Mouse (Mus musculus): ENCODE measurements around the gene Dgkg.

Dgkg gene

DNA sequence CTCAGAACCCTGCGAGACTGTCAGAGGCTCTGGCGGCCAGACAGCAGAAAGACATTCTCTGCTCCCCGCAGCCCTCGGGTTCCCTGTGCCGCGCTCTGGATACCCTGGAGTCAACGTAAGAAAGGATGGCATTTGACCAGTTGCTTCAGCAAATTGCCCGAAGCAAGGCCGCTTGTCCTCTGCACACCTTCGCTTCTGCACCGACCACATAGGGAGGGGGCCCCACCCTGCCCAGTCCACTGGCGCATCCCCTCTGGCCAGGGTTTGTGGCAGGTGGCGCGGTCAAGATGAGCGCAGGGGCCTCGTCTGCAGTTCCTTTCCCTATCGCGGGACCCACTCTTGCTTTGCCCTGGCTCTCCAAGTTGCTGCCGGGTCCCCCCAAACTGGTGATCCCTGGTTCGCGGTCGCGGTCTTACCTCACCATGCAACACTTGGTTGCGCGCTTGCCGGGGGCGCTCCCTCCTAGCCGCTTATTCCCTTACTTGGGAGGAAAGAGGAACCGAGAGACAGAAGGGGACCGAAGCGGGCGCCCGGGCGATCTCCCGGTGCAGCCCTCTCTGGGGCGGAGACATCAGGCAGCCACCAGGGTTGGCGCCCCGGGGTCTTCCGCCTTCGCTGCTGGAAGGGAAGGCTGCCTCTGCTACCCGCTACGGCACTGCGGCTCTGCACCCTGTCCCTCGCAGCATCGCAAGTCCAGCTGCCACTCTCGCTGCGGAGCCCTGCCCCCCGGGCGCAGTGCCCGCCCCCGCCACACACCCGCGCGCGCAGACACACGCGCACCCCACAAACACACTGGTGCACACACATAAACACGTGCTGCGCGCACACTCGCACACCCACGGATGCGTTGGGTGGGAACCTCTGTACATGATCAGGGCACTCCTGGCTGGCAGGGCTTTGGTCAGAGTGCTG lies at the start of gene Dgkg:
Gene Dgkg, minus strand, starts transcription at position 689 of the 912 bp plus-strand sequence.
- peak; percentile 81 for DNase-seq (ENCODE audit: low read depth)

DNA sequence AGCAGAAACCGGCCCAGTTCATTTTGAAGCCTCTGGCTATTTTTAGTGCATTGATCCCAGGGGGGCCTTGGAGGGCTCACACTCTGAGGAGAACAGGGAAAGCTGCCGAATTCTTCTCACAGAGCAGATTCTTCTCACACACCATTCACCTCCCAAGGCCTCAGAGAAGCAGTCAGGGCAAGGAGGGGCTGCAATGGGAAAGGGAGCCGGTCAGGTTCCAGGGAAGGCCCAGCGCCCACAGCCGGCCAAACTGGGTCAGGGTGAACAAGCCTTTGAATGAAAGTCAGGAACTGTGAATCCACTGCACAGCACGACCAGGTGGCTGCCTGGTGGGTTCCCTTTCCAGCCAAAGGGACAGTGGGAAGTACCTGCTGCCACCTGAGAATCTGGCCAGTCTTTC lies 47.9 kb upstream of the Dgkg start:
- no peak for DNase-seq (ENCODE audit: low read depth)

DNA sequence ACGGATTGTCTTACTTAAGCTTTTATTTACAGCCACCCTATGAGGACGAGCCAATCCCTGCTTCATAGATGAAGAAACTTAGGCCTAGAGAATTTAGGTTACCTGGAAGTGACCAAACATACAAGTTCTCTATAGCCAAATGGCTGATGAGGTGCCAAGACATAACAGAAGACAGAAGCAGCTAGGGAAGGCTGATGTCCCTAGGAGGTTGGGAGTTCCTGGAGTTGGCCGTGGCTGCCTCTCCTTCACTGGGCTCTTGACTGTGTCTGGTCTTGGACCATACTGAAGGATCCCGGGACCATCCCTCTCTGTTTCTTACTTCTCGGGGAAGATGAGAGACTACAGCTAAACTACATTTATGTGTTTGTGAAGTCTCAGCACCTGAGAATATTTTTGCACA lies 47.1 kb upstream of the Dgkg start:
- no peak for DNase-seq (ENCODE audit: low read depth)

DNA sequence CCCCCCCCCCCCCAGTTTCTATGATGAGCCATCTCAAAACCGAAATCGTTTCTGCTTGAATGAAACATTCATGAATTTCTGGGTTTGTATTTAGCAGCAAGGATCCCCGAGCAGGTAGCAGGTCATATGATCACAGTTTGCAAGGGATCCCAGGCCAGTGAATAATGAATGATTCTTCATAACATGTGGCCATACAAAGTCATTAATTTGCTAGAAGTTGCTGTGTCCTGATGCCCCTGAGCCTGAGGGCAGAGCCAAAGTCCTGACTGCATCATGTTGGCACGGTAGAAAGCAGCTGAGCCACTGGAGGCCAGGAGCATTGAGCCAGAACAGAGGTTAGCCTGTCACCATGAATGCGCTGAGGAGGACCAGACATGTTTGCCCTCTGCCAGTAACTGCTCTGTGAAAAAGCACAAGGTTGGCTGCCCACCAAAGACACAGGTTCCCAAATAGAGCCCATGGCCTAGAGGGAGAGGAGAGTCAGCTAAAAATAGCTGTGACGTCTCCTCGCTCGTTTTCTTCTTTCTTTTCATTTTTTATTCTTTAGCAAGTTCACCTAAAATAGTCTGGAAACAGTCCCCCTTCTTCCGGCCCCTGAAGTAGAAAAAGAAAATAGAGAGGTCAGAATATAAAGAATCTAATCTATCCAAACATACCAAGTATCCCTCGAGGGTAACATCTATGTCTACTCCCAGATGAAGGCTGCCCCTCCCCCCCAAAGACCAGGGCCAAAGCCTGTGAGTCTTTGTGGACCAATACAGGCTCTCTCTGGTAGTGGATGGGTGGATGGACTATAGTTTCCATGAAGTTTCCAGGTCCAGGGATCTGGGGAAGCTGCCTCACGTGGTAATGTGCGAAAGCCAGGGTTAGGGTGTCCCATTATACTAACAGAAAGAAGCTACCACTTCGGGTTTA lies 42.1 kb upstream of the Dgkg start:
- DNase-seq (ENCODE audit: low read depth): no peak

DNA sequence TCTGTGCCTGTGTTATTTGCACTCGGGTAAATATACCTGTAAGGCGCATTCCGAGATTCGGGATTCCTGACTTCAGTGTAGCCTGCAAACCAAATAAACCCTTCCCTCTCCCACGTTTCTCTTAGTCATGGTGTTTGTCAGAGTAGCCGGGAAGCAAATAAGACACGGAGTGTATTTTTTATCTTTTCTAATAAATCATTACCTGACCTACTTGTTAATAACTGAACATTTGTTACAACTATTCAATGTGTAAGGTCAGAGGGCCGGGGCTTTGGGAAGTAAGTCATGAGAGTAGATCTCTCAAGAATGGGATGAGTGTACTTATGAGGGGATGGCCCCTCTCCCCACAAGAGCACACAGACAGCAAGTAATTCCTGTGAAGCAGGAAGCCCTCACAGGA lies 41.1 kb upstream of the Dgkg start:
- no peak for DNase-seq (ENCODE audit: low read depth)

DNA sequence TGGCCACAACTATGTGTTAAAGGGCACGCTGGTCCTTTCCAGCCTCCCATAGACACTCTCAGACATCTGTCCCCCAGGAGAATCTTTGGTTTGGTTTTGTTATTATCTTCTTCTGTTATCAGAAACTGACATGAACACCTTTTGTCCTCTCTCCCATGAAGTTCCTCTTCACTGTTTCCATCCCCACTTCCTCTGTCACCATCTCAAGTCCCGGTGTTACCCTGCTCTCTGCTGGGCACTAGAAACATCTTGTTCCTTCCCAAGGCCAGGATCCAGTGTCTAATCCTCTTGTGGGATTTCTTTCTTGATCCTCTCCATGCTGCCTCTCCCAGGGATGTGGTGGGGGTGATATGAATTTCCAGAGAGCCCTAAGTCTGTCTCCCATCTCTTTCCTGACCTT lies 32.6 kb upstream of the Dgkg start:
- DNase-seq (ENCODE audit: low read depth): peak; percentile 31

DNA sequence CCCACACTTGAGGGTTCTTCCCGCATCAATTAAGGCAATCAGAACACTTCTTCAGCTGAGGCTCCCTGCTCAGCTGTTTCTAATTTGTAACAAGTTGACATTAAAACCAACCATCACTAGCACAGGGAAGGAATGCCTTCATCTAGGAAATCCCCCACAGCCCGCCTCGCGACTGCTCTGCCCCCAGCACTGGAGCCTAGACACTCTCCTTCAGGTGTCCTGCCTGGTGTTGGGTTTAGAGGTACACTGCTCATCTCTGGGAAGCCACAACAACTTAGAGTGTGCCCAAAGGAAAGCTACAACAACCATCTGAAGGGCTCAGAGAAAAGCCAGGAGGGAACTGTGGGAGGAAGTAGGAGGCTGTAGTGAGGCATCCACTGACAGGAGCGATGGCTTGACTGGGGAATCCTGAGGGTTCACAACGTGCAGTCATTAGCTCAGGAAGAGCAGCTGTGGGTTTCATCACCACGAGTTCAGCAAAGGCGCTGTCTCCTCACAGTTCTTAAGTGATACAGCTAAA lies 30.8 kb upstream of the Dgkg start:
- DNase-seq (ENCODE audit: low read depth): no peak

DNA sequence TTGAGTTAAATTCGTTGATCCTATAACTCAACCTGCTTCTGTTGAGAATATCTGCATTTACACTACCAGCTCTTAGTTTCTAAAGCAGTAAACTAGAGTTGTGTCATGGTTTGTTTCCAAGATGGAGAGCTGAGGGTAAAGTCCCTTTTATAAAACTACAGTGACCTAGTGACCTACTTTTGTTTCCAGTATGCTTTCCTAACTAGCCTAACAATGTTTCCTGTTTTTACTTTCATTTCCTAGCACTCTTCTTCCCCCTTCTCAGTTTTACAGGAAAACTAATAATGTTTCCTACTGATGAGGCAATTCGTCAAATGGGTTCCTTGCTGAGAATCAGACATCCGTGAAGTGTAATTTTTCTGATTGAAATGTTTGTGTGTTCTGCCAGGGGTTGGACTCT lies 26.6 kb upstream of the Dgkg start:
- DNase-seq (ENCODE audit: low read depth): no peak

DNA sequence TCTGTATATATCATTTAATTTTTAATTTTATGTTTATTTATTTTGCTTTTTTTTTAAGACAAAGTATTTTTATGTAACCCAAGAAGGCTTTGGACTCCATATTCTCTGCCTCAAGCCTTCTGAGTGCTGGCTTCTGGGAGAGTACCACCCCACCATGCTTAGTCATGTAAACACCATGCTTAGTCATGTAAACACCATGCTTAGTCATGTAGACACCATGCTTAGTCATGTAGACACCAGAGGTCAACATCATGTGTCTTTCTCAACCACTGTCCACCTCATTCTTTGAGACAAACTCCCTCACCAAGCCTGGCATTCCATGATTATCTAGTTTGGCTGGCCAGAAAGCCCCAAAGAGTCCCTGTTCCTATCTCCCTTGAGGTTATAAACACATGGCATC lies 25.7 kb upstream of the Dgkg start:
- peak; percentile 23 for DNase-seq (ENCODE audit: low read depth)

DNA sequence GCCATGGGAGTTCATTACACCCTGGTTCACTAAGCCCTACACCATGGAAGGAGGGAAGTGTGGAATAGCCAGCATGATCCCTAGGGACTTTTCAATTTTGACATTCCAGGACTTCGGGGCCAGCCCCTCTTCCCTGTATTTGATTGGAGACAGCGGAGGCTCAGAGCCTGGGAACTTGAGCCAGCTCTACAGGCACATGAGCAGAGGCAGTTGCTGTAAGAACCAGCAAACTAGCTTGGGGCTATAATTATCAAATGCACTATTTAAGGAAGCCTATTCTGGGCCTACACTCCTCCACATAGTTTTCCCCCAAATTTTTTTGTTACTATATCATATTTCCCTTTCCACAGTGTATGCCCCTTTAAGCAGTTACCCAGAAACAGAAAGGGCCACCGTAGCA lies 22.6 kb upstream of the Dgkg start:
- DNase-seq (ENCODE audit: low read depth): no peak

DNA sequence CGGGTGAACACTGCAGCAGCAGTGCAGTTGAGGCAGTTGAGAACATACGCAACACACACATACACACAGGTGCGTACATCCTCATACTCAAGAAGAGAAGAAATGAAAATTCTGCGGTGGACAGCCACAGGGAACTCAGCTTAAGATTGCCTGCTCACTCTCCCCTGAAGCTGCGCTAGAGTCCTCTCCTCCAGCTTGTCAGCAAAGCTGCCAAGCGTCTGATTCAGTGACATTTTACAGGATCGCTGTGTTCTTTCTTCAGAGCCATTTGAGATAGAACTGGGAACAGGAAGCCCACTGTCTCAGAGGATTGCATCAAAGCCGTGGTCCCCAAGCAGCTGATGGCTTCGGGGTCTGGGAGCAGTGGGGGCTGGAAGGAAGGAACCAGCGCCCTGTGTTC lies 17.6 kb upstream of the Dgkg start:
- no peak for DNase-seq (ENCODE audit: low read depth)

DNA sequence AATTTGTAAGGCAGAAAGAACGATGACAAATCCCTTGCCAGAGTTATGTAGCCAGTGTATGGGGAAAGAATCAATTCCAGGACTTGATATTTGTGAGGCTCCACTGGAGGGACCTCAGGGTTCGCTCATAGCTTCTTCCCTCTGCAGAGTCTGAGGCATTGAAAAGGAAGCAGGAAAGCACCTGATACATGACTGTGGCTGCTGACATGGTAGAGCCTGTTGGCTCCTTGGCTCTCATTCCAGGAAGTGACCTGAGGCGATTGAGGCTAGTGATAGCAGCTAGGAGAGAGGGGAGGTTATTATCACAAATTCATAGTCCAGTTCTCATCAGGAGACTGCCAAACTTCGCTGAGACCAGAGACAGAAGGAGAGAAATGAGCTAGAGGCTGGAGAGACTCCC lies 17.1 kb upstream of the Dgkg start:
- DNase-seq (ENCODE audit: low read depth): peak; percentile 50

DNA sequence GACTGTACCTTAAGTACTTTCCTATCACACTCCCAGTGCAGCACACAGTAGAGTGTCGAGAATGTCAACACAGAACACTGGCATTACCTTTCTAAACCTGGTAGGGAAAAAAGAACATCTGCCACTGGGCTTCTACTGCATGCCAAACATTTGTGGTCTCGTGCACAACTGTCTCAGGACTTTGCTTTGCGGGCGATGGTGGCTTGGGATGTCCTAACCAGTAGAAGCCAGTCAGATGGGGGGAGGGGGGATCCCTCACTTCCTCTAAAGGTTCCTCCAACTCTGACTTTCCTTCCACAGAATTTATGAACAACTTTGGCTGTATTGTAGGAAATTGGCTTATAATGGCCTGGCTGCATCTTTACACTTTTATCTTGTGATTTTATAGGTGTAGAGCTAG lies 7.0 kb upstream of the Dgkg start:
- no peak for DNase-seq (ENCODE audit: low read depth)

DNA sequence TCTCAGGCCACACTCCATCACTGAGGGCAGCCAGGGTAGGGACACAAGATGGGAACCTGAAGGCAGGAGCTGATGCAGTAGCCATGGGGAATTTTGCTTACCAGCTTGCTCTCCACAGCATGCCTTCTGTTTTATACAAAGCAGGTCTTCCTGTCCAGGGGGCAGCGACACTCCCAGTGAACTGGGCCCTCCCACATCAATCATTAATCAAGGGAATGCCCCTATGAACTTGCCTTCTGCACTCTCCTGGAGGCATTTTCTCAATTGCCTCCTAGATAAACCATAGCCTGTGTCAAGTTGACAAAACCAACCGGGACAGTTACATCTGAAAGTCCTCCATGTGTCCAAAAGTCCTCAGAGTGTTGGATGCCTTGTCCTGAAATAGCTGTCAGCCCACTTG lies 6.1 kb upstream of the Dgkg start:
- no peak for DNase-seq (ENCODE audit: low read depth)

DNA sequence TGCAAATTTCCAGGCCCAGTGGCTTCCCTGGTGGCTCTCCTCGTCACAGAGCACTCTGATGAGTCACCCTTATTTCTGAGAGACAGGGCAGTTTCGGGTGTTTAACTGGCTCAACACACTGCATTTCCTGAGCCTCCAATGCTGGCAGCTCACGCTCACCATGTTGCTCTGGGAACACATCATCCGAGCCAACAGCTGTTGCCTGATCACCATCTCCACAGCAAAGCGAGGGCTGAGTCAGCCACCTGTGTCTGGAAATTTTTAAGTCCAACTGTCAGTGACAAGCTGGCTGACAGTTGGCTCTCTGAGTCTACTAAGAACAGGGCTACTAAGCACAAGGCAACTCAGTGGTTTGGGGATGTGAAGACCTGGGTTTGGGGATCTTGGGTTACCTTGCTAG lies 4.1 kb upstream of the Dgkg start:
- DNase-seq (ENCODE audit: low read depth): peak; percentile 90

DNA sequence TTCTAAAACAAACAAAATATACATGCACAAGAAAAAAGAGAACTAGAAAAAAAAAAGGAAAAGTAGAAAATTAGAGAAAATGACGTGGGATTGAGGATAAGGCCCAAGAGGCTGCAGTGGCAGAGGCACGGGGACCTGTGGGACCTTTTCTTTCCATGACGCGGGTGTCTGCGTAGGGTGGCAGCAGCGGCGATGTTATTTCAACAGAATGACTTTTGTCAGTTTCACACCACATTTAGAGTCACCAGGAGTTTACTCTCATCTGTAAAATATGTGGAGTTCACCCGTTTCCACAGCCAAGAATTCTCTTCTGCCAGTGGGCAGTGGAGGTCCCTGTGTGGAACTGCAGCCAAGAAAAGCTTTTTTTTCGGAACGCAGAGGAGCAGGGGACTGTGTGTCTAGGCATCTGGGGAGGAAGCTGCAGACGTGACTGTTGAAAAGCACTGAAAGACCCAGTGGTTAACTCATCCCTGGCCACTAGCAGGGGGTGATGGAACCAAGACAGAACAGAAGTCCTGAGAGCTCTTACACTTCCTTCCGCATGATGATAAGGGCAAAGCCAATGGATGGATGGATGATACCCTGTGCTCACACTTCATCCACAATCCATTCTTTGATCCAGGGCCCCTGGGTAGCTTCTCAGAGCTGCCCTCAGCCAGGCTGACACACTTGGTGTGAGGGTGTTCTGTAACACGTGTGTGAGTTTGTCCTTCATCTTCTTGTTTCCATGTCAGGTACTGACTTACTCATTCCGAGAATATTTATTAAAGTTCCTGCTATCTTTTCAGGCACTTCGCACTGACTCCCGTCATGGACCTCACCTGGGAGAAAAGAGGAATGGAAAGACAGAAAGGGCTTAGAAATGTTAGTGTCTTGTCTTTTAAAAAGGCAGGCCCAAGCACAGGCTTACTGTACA lies 1.1 kb upstream of the Dgkg start:
- DNase-seq (ENCODE audit: low read depth): no peak

DNA sequence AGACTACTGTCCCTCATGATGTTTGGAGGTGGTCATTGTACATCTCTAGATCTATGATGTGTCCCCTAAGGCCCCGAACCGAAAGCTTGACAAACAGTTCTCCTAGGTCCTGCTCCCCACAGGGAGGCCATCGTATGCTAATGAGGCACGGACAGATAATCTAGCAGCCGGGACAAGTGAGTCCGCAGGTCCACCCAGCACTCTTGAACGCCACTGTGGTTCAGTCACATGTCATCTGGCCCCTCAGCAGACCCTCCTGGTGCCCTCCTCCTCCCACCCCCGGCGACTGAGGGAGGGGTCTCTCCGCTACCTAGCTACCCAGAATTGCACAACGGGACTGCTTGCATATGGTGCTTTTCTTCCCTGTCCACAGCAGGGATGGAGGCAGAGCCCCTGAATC lies 1.2 kb downstream of the Dgkg start:
- DNase-seq (ENCODE audit: low read depth): peak; percentile 68

DNA sequence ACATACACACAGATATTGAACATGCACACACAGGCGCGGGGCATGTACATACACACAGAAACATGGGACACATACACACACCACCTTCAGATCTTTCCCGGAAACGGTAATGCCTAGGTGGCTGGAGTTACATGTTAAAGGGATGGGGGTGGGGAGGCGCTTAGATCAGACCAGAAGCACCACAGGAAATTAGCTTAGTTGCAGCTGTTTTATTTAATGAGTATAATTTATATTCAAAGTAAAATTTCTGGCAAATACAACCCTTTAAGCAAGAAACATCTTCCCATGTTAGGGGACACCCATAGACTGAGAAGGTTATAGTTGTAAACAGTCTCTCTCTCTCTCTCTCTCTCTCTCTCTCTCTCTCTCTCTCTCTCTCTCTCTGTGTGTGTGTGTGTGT lies 1.8 kb downstream of the Dgkg start:
- peak; percentile 81 for DNase-seq (ENCODE audit: low read depth)

DNA sequence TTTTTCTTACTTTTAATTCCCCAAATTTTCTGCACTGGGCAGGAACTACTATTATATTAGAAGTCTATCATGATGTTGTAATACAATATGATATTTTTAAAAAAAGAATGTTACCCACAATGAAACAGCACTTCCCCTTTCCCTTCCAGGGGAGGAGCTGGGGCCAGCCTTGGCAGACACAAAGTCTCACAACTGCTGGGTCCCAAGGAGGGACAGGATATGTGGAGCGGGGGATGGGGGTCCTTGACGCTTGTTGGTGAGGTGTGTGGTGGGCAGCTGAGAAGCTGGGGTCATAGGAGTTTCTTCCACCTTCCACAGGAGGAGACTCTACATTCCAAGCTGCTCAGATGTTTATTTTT lies 2.6 kb downstream of the Dgkg start:
- DNase-seq (ENCODE audit: low read depth): peak; percentile 92

DNA sequence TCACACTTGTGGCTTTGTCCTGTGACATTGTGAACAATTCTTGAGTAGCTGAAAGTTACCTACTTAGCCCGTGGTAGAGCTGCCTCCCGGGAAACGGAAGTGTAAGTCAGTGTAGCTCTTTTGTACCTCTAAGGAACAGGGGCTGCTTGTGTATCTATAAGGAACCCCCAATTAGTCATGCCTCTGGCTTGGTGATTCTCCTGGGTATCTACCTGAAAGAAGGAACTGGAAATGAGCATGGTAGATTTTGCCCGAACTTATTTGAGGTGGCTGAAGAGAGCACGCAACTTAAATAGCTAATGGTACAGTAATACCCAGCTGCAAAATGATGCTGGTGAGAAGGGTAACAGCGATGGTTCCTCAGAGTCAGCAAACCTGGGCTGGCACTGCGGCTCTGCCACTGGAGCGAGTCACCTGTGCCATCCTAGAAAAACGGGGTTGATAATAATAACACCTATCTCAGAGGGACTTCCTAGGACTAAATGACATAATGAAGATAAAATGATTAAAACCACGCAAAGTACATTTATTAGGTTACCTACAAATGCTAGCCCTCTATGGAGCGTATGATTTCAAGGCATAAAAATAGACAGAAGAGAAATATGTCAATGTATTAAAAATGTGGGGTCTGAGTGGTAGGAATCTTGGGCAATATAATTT lies 3.1 kb downstream of the Dgkg start:
- DNase-seq (ENCODE audit: low read depth): peak; percentile 50

DNA sequence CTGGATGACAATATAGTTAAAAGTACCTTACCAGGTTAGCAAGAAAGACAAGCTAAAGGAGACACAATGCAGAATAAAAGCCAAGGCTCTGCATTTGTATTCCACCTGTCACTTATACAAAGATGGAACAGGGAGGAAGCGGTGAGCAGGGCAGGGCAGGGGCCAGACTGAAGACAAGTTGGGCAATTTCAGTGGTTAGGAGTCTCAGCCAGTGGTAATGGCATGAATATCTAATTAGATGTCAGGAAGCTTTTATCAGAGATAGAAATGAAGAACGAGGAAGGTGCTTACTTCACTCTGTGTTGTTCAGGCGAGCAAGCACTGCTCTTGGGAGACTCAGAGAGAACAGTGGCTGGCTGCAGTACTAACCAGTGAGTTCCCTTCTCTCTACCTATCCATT lies 5.8 kb downstream of the Dgkg start:
- DNase-seq (ENCODE audit: low read depth): peak; percentile 86

Measured in 416B (cell line).